Mouse (Mus musculus) embryonic facial prominence, embryonic 10.5 days (tissue): Measurements from ENCODE around the gene Maml2. TPM values are rescaled to one million over a fixed set of nuclear protein-coding genes. Genes with fewer than 3 reads are reported as not detected.

Experiments
- DNase-seq: peaks from one replicate; pipeline ENCODE4 v3.0.0-alpha.2; 2017; ENCODE audit warnings: low spot score
- H3K27ac ChIP-seq: fragments of 300-500 bp; sonication (generic); replicated peaks from 2 replicates; pipeline ENCODE4 v1.5.1; 2016; ENCODE audit warnings: mild to moderate bottlenecking
- H3K27me3 ChIP-seq: fragments of 300-500 bp; sonication (generic); replicated peaks from 2 replicates; pipeline ENCODE4 v1.6.1; 2016; ENCODE audit warnings: low read depth, mild to moderate bottlenecking; ENCODE audit not compliant: poor library complexity, severe bottlenecking
- H3K36me3 ChIP-seq: fragments of 300-500 bp; sonication (generic); replicated peaks from 2 replicates; pipeline ENCODE4 v1.6.1; 2016; ENCODE audit warnings: mild to moderate bottlenecking, moderate library complexity
- H3K4me1 ChIP-seq: fragments of 300-500 bp; sonication (generic); 2 replicates; pipeline ENCODE4 v1.6.1; 2016
- H3K4me3 ChIP-seq: fragments of 300-500 bp; sonication (generic); 2 replicates; pipeline ENCODE4 v1.5.1; 2016; ENCODE audit warnings: mild to moderate bottlenecking, moderate library complexity
- H3K9me3 ChIP-seq: fragments of 300-500 bp; sonication (generic); 2 replicates; pipeline ENCODE4 v1.6.1; 2016; ENCODE audit warnings: mild to moderate bottlenecking
- WGBS: fragments of 180-500 bp; shearing (Covaris S2); methylation state at CpG from one replicate; pipeline ENCODE4 v1.1.7; 2016; 5-methylcytosine and 5-hydroxymethylcytosine counted together
- polyA plus RNA-seq: library from polyadenylated mRNA; unstranded; fragments of >200 nt; fragmentation: Nextera tagmentation; extraction: Ambion mirVana; gene quantifications from 2 replicates; pipeline ENCODE4 v1.2.1, GENCODE M21; 2016

Maml2 gene
- polyA plus RNA-seq, 1 experiment from 2014 or later, result 8.0 TPM

DNA sequence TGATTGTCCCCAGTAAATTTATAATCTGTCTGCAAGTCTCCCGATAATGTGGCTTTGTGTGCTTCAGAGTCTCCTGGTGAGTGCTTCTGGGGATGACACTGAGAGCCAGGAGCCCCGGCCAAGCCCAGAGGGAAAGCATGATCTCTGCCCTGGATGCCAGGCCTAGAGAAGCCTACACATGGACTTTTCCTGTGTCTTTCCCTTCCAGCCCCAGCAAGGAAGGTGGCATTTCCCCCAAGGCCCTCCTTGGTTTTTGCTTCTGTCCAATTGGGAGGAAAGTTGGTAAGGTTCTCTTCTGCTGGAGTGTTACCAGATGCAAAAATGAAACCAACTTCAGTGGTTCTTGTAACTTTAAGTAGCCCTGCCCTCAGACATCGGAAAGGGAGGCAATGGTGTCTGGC, 2.3 kb downstream of the Maml2 start:
- Histone ChIP-seq H3K4me1 (peaks cover 71% of the 10 kb centered on the region), H3K27me3 (peaks cover 11% of the 10 kb centered on the region; the same call in 1 of the 2 replicates), H3K36me3 (no peaks in the 10 kb centered on the region), H3K4me3 (peak overlapping the region; percentile 73; the same call in 1 of the 2 replicates), H3K9me3 (no peaks in the 10 kb centered on the region), H3K27ac (no peak overlapping the region)
- no peak for DNase-seq
- WGBS, result 51% methylated on average over 3 of the region's 3 CpGs

DNA sequence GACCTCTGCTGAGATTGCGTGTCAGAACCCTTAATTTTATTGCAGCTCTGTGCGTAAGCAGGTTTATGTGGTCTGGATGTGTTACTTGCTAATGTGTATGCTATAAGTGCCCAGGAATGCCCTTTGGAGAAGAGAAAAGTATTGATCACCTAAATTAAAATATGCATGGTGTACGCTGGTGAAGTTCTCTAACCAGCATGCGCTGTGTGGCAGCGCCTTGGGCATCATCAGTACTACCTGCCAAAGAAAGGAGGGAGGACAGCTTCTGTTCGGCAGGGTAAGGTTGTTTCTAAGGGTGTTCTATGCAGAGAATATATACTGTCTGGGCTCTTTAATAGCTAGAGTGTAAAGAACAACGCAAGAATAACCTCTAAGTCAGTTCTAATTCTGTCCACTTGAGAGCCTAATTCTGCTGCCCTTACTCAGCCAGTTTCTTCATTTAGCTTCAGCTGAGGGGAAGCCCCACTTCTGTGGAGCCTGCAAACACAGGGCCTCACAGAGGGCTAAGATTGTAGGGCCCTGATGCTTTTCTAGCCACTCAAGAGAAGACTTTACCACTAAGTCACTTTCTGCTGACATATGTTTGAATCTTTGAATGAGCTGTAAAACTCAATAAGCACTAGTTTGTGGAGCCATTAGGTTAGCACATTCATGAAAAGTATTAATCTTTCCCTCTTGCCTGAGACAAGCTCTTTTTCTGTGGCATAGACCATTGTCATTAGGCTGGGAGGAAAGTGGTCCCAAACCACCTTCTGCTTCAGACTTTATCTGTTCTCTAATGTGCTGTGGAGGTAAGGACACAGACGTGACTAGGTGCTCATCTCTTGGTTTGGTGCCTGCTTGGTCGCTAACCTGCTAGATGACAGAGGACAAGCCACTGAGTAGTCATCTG, 3.4 kb downstream of the Maml2 start:
- H3K27ac ChIP-seq, result no peak overlapping the region
- peaks cover 67% of the 10 kb centered on the region for H3K4me1 ChIP-seq
- no peak overlapping the region for H3K4me3 ChIP-seq
- 83% methylated on average over 9 of the region's 9 CpGs for WGBS
- H3K27me3 ChIP-seq, result peaks cover 11% of the 10 kb centered on the region; the same call in 1 of the 2 replicates
- no peaks in the 10 kb centered on the region for H3K36me3 ChIP-seq
- DNase-seq, result no peak
- H3K9me3 ChIP-seq, result no peaks in the 10 kb centered on the region

DNA sequence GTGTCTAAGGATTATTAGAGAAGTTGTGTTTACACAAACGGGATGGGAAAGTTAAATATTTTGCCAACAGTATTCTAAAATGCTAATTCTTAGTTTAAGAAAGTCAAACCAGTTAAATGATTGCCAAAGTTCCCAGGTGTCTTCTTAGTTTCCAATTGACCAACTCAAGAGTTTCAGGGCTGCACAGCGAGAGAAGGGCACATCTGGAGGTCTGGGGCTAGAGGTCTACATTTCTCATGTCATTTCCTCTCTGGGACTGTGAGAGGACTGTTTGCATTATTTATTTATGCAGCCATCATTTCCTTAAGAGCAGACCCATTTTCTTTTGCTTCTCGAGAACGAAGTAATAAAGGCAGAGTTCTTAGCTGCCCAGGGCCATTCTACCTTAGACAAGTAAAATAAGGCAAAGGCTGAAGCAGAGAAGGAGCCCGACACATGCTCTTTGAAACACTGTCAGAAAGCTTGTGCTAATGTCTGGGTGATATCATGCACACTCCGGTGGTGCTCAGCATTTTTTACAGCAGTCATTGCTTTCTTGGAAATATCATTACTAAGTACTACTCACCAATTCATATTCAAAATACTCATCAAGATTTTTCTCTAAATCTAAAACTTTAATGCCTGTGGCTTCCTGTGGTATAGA, 4.5 kb downstream of the Maml2 start:
- H3K27ac ChIP-seq, result no peak overlapping the region
- H3K27me3 ChIP-seq, result peaks cover 11% of the 10 kb centered on the region; the same call in 1 of the 2 replicates
- no peaks in the 10 kb centered on the region for H3K36me3 ChIP-seq
- WGBS, result 64% methylated on average over 6 of the region's 6 CpGs
- H3K9me3 ChIP-seq, result no peaks in the 10 kb centered on the region
- no peak overlapping the region for H3K4me3 ChIP-seq
- H3K4me1 ChIP-seq, result peaks cover 74% of the 10 kb centered on the region
- no peak for DNase-seq

DNA sequence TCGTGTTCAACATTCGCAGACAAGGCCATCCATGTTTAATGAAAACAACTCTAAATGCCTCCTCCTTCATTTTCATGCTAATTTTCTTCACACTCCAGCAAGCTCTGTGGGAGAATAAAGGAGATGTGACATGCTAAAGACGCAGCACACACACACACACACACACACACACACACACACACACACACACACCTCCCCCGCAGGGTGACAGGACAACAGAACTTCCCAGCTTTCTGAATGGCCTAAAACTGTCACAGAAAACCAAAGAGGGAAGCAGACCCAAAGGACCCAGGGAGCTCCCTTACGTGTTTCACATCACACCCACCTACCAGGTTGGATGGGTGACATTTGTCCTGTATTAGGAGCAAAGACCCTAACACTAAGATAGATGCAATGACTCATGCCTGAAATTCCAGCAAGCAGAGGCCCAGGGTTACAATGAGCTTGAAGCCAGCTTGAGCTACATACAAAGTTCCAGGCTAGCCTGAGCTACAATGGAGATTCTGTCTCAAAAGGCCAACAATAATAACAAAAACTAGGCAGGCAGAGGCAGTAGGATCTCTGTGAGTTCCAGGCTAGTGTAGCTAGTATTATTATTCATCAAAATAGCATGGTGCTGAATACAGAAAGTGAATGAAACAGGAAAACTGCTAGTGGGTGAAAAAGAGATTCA, 5.5 kb downstream of the Maml2 start:
- Histone ChIP-seq H3K36me3 (no peaks in the 10 kb centered on the region), H3K27ac (no peak overlapping the region), H3K27me3 (peaks cover 11% of the 10 kb centered on the region; the same call in 1 of the 2 replicates), H3K4me1 (peaks cover 71% of the 10 kb centered on the region), H3K4me3 (no peak overlapping the region), H3K9me3 (no peaks in the 10 kb centered on the region)
- WGBS, result 61% methylated on average over 5 of the region's 5 CpGs
- DNase-seq, result no peak

DNA sequence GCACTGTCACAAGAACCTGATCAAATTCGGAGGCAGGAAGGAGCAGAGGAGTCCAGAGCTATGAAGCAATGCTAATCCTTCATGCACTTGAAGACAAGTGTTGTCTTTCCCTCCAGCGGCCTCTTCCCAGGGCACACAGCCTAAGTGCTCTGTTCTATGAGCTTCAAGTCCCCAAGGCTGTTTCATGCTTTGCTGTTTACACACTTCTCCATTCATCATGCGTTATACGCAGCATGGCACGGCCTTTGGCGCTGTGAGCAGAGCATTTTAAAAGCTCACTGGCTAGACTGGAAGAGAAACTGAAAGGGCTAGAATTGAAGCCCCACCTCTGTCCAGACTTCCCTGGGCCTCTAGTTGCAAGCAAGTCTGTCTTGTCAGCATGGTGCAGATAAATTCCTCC, 6.2 kb downstream of the Maml2 start:
- Histone ChIP-seq H3K27ac (no peak overlapping the region), H3K27me3 (peaks cover 10% of the 10 kb centered on the region; the same call in 1 of the 2 replicates), H3K4me1 (peaks cover 64% of the 10 kb centered on the region), H3K4me3 (no peak overlapping the region), H3K36me3 (no peaks in the 10 kb centered on the region), H3K9me3 (no peaks in the 10 kb centered on the region)
- no peak for DNase-seq
- 67% methylated on average over 6 of the region's 6 CpGs for WGBS

DNA sequence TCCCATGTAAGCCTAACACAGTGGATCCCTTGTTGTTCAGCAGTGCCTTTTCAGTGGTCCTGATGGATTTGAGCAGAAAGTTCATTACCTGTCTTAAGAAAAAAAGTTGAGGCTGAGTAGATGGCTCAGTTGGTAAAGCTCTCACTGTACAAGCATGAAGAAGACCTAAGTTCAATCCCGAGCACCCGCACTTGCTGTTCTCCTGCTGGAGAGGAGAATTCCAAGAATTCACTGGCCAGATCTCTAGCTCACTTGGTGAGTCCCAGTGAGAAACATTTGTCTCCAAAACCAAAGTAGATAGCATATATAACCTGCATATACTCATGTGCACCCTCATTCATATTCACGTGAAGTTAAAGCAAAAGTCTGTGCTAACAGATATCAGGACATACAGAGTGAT, 8.7 kb downstream of the Maml2 start:
- Histone ChIP-seq H3K27me3 (no peaks in the 10 kb centered on the region), H3K4me1 (peaks cover 49% of the 10 kb centered on the region), H3K4me3 (no peak overlapping the region), H3K9me3 (no peaks in the 10 kb centered on the region), H3K27ac (no peak overlapping the region), H3K36me3 (no peaks in the 10 kb centered on the region)
- WGBS, result 94% methylated on average over 3 of the region's 3 CpGs
- DNase-seq, result no peak

DNA sequence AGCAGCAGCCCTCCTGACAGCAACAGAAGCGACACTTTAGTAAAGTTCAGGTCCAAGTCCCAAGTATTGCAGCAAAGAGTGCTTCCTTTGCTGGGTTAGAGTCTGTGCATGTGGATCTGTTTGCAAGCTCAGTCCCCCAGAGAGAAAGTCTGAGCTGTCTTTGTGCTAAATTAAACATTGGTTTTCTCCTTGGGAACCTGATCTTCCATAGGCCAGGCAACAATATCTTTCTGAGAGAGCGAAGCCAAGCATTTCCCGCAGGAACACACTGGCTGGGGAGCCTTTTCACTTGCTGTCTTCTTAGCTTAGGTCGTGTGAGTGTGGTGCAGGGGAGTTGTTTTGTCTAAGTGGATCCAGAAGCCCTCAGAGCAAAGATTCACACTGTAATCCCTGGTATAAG, 9.5 kb downstream of the Maml2 start:
- Histone ChIP-seq H3K4me1 (peaks cover 41% of the 10 kb centered on the region), H3K4me3 (no peak overlapping the region), H3K27me3 (no peaks in the 10 kb centered on the region), H3K36me3 (no peaks in the 10 kb centered on the region), H3K9me3 (no peaks in the 10 kb centered on the region), H3K27ac (peak overlapping the region; percentile 30)
- WGBS, result 44% methylated on average over 4 of the region's 4 CpGs
- DNase-seq, result no peak

DNA sequence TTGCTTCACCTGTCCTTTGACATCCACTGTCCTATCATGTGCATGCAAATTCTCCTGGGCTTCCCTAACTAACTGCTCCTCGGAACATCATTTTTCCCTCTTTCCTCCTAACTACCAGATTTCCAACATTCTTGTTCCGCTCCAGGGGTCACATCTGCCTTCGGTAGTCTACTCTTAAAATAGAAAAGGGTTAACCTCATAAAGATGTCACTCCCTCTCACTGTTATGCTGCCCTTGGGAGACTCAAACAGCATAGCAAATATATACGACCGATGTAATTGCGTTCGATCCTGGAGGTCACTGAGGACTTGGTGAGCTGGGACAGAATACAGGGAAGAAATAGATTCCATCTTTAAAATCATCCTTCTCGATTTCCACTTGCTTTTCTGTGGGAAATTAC, 11.0 kb downstream of the Maml2 start:
- no peaks in the 10 kb centered on the region for H3K9me3 ChIP-seq
- no peak overlapping the region for H3K27ac ChIP-seq
- no peak for DNase-seq
- H3K4me3 ChIP-seq, result no peak overlapping the region
- WGBS, result 76% methylated on average over 8 of the region's 8 CpGs
- no peaks in the 10 kb centered on the region for H3K36me3 ChIP-seq
- peaks cover 34% of the 10 kb centered on the region for H3K4me1 ChIP-seq
- no peaks in the 10 kb centered on the region for H3K27me3 ChIP-seq

DNA sequence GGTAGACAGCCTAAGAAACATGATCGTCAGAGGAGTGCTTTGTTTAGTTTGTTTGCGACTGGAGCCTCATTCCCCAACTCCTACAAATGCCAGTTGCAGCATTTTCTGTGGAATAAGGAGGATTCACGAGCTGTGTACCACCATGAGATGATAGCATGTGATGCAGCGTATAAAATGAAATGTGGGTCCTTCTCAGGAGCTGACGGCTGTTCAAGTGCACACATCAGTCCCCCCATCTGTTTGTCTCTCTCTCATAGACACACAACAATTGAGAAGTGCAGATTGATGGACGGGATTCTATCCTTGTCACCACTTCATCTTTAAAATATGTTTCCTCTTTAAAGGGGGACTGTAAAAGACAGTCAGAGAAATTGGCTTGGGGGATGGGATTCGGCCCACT, 12.1 kb downstream of the Maml2 start:
- no peaks in the 10 kb centered on the region for H3K9me3 ChIP-seq
- H3K27ac ChIP-seq, result no peak overlapping the region
- no peaks in the 10 kb centered on the region for H3K27me3 ChIP-seq
- no peaks in the 10 kb centered on the region for H3K36me3 ChIP-seq
- DNase-seq, result no peak
- WGBS, result 74% methylated on average over 7 of the region's 7 CpGs
- peaks cover 32% of the 10 kb centered on the region for H3K4me1 ChIP-seq
- H3K4me3 ChIP-seq, result no peak overlapping the region

DNA sequence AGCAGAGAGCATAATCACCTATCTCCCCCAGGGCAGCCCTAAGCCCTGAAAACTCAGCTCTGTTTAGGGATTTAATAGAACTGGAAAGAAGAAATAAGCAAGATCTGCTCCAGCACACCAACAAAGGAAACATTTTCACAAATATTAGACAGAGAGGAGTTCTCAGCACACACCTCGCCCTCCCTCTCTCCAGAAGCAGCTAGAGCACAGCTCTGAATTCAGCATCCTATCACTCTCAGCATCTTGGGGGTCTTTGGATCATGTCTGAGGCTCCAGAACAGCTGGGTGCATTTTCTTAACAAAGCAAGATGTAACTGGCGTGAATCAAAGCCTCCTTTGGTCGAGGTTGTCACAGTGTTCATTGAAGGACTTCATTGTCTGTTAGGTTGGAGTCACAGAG, 12.5 kb downstream of the Maml2 start:
- Histone ChIP-seq H3K4me1 (peaks cover 36% of the 10 kb centered on the region), H3K36me3 (no peaks in the 10 kb centered on the region), H3K27ac (no peak overlapping the region), H3K4me3 (no peak overlapping the region), H3K27me3 (no peaks in the 10 kb centered on the region), H3K9me3 (no peaks in the 10 kb centered on the region)
- no peak for DNase-seq
- WGBS, result 45% methylated on average over 3 of the region's 3 CpGs

DNA sequence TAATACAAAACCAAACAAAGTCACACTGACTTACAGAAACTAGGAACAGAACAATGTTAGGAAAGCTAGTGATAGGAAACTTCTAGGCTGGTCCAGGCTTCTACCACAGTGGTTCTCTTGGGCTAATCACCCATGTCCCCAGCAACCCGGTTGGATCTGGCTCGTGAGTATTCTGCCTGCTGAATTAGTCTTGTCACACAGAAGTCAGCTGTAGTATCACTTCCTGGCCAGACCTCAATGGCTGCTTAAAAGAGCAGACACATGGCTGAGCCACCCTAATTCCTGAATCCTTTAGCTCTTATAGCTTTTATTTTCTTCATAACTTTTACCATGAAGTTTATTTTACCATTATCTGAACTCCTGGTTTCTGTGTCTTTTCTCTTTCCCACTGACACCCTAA, 13.3 kb downstream of the Maml2 start:
- H3K36me3 ChIP-seq, result no peaks in the 10 kb centered on the region
- H3K4me1 ChIP-seq, result peaks cover 43% of the 10 kb centered on the region
- H3K9me3 ChIP-seq, result no peaks in the 10 kb centered on the region
- no peak for DNase-seq
- 39% methylated on average over 2 of the region's 2 CpGs for WGBS
- no peak overlapping the region for H3K27ac ChIP-seq
- H3K27me3 ChIP-seq, result no peaks in the 10 kb centered on the region
- H3K4me3 ChIP-seq, result no peak overlapping the region

DNA sequence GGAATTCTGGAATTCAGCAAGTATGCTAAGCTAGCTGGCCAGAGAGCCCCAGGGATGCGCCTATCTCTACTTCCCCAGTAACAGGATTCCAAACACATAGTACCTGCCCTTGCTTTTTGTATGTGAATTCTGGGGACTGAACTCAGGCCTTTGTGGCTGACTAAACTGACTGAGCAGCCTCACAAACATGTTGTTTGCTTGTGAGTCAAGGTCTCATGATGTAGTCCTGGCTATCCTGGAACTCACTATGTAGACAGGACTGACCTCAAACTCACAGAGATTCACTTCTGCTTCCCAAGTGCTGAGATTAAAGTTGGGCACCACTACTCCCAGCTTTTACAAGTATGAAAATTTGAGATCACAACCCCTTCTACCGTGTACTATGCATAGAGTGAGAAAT, 16.2 kb downstream of the Maml2 start:
- Histone ChIP-seq H3K27ac (no peak overlapping the region), H3K36me3 (no peaks in the 10 kb centered on the region), H3K9me3 (no peaks in the 10 kb centered on the region), H3K4me1 (peaks cover 31% of the 10 kb centered on the region), H3K4me3 (no peak overlapping the region), H3K27me3 (no peaks in the 10 kb centered on the region)
- 94% methylated on average over 2 of the region's 2 CpGs for WGBS
- no peak for DNase-seq
